Comparison of ENCODE assay signal across 16 mouse cellular contexts in genomic region chr11:18370861-18371260, GRCm38 (mm10).
DNase-seq lines count a peak whose midpoint lies in the region; ATAC-seq and TF ChIP-seq lines count a peak whose summit lies in the region.
"Had no signal": no experiment of that assay in that cellular context is flagged by ENCODE, and none has a peak within 500 bp of the region (broad histone marks: within the 10 kb centered on the region; RNA-seq: fewer than 3 reads in every experiment).

No protein-coding gene starts in this region.

- DNase-seq in adrenal gland, postnatal 14 days: peak; percentile 42
- DNase-seq in adrenal gland, adult 8-10 months: no peak
- no peak for DNase-seq in layer of hippocampus, adult 2 months (ENCODE audit: low spot score in 2 of 2)
- no peak for DNase-seq in layer of hippocampus, adult 11-12 months (ENCODE audit: low spot score)
- DNase-seq in 3T3-L1 (ENCODE audit: low read depth, low spot score): peak; percentile 21
- DNase-seq in embryo, embryonic 10 days (ENCODE audit: low spot score): peak; percentile 39
- no peak for DNase-seq in right cerebral cortex, postnatal 4 days
- DNase-seq: B cell, adult 2 months; heart, postnatal 4 days; kidney, adult 18-20 months; right cerebral cortex, postnatal 25 days had no signal

- no peak overlapping the region for H3K4me3 ChIP-seq in layer of hippocampus, adult 2 months
- H3K4me3 ChIP-seq: embryonic facial prominence, embryonic 13.5 days; midbrain, embryonic 12.5 days had no signal

- peak; percentile 45 for TF ChIP-seq CTCF in layer of hippocampus, adult 2 months (conservative IDR thresholded peaks at IDR 0.05)

- no peak for ATAC-seq in granulocyte monocyte progenitor cell, adult 5-6 weeks (replicated peaks; ENCODE audit: poor library complexity, severe bottlenecking)
- ATAC-seq: forebrain, embryonic 16.5 days had no signal

- H3K27ac ChIP-seq in layer of hippocampus, adult 2 months: no peak overlapping the region
- H3K27ac ChIP-seq: embryonic facial prominence, embryonic 13.5 days; liver, embryonic 14.5 days; midbrain, embryonic 12.5 days had no signal

Comparison
In these comparisons a context has a peak if more than half of its experiments do, and no peak if none do; other contexts are left out.
1. DNase-seq: peak in adrenal gland, postnatal 14 days (single experiment), 3T3-L1 (single experiment) and embryo, embryonic 10 days (single experiment); none in adrenal gland, adult 8-10 months (single experiment), layer of hippocampus, adult 2 months (0 of 2), layer of hippocampus, adult 11-12 months (single experiment) and right cerebral cortex, postnatal 4 days (single experiment).